Mouse (Mus musculus) MEL (cell line): ENCODE measurements around the gene Vsig8. TPM values are rescaled to one million over a fixed set of nuclear protein-coding genes. Genes with fewer than 3 reads are reported as not detected.

Source experiments
- DNase-seq: peaks from one replicate; pipeline ENCODE4 v3.0.0; 2011; ENCODE audit warnings: low read depth, low spot score
- H3K27ac ChIP-seq: 2 replicates; pipeline ENCODE4 v1.5.1; 2012; ENCODE audit warnings: low read depth, mild to moderate bottlenecking, control low read depth, low read length, moderate library complexity; ENCODE audit not compliant: control insufficient read depth
- H3K27me3 ChIP-seq, 2 experiments: fragments of 150-350 bp in 1 of 2; sonication (generic) in 1 of 2; 2 replicates each; pipeline ENCODE4 v1.6.1; 2012; ENCODE audit warnings: low read length in 2 of 2, mild to moderate bottlenecking in 2 of 2, improper control_type of control experiment in 1 of 2, moderate library complexity in 1 of 2; ENCODE audit not compliant: insufficient read depth in 2 of 2, control insufficient read depth in 1 of 2
- H3K36me3 ChIP-seq, 2 experiments: 2 replicates each; pipeline ENCODE4 v1.6.1; 2012 to 2014; ENCODE audit warnings: low read length in 2 of 2, improper control_type of control experiment in 1 of 2, inconsistent platforms in 1 of 2, mild to moderate bottlenecking in 1 of 2; ENCODE audit not compliant: insufficient read depth in 2 of 2, control insufficient read depth in 1 of 2
- H3K4me1 ChIP-seq, 2 experiments: fragments of 150-350 bp in 1 of 2; sonication (generic) in 1 of 2; 2 replicates each; pipeline ENCODE4 v1.6.1; 2012; ENCODE audit warnings: low read length in 2 of 2, improper control_type of control experiment in 1 of 2, mild to moderate bottlenecking in 1 of 2; ENCODE audit not compliant: insufficient read depth in 2 of 2, control insufficient read depth in 1 of 2
- H3K4me3 ChIP-seq, 2 experiments: fragments of 150-350 bp in 1 of 2; sonication (generic) in 1 of 2; 2 replicates each; pipeline ENCODE4 v1.5.1; 2012; ENCODE audit warnings: low read depth in 2 of 2, low read length in 2 of 2, mild to moderate bottlenecking in 2 of 2, moderate library complexity in 2 of 2, control low read depth in 1 of 2, improper control_type of control experiment in 1 of 2; ENCODE audit not compliant: control insufficient read depth in 1 of 2, insufficient read depth in 1 of 2
- H3K79me2 ChIP-seq: 2 replicates; pipeline ENCODE4 v1.6.1; 2012; ENCODE audit warnings: mild to moderate bottlenecking, low read length, moderate library complexity; ENCODE audit not compliant: control insufficient read depth, poor library complexity, insufficient read depth
- H3K9ac ChIP-seq: 2 replicates; pipeline ENCODE4 v1.6.1; 2012; ENCODE audit warnings: low read depth, mild to moderate bottlenecking, control low read depth, low read length, moderate library complexity; ENCODE audit not compliant: control insufficient read depth, poor library complexity, severe bottlenecking
- H3K9me3 ChIP-seq: fragments of 150-350 bp; sonication (generic); replicated peaks from 2 replicates; pipeline ENCODE4 v1.6.1; 2012; ENCODE audit warnings: mild to moderate bottlenecking, low read length, improper control_type of control experiment, moderate library complexity; ENCODE audit not compliant: insufficient read depth
- CTCF ChIP-seq, 3 experiments: IDR thresholded peaks in 2 of 3; conservative IDR thresholded peaks in 1 of 3; 2 replicates each; pipeline ENCODE4 v1.5.1; 2011 to 2012; ENCODE audit warnings: low read length in 3 of 3, low read depth in 2 of 3, mild to moderate bottlenecking in 2 of 3, improper control_type of control experiment in 1 of 3, inconsistent platforms in 1 of 3, mixed read lengths in 1 of 3, moderate library complexity in 1 of 3; ENCODE audit not compliant: control insufficient read depth in 1 of 3, insufficient read depth in 1 of 3, poor library complexity in 1 of 3, severe bottlenecking in 1 of 3
- E2F4 ChIP-seq: IDR thresholded peaks from 2 replicates; pipeline ENCODE4 v1.6.1; 2011; ENCODE audit warnings: low read depth, low read length, improper control_type of control experiment, borderline replicate concordance
- ELF1 ChIP-seq: IDR thresholded peaks from 2 replicates; pipeline ENCODE4 v1.6.1; 2014; ENCODE audit warnings: low read depth, mild to moderate bottlenecking, inconsistent platforms, low read length, improper control_type of control experiment, moderate library complexity
- EP300 ChIP-seq, 2 experiments: IDR thresholded peaks; 2 replicates each; pipeline ENCODE4 v1.6.1; 2011; ENCODE audit warnings: improper control_type of control experiment in 2 of 2, low read length in 2 of 2, low read depth in 1 of 2, mild to moderate bottlenecking in 1 of 2
- ETS1 ChIP-seq: IDR thresholded peaks from 2 replicates; pipeline ENCODE4 v1.6.1; 2012; ENCODE audit warnings: low read depth, mild to moderate bottlenecking, inconsistent platforms, low read length, improper control_type of control experiment, moderate library complexity
- GABPA ChIP-seq: IDR thresholded peaks from 2 replicates; pipeline ENCODE4 v1.6.1; 2012; ENCODE audit warnings: low read depth, mild to moderate bottlenecking, inconsistent platforms, low read length, improper control_type of control experiment, moderate library complexity
- GATA1 ChIP-seq: IDR thresholded peaks from 2 replicates; pipeline ENCODE4 v1.6.1; 2011; ENCODE audit warnings: low read depth, low read length, improper control_type of control experiment
- HCFC1 ChIP-seq: IDR thresholded peaks from 2 replicates; pipeline ENCODE4 v1.6.1; 2012; ENCODE audit warnings: low read depth, mild to moderate bottlenecking, inconsistent platforms, low read length, improper control_type of control experiment, moderate library complexity
- JUND ChIP-seq: IDR thresholded peaks from 2 replicates; pipeline ENCODE4 v1.6.1; 2011; ENCODE audit warnings: low read depth, mild to moderate bottlenecking, improper control_type of control experiment, low read length
- KAT2A ChIP-seq: conservative IDR thresholded peaks from 2 replicates; pipeline ENCODE4 v1.6.1; 2012; ENCODE audit warnings: low read depth, low read length, improper control_type of control experiment, inconsistent platforms
- MAFK ChIP-seq: IDR thresholded peaks from 2 replicates; pipeline ENCODE4 v1.6.1; 2011; ENCODE audit warnings: low read depth, mild to moderate bottlenecking, low read length, improper control_type of control experiment, borderline replicate concordance
- MAX ChIP-seq: IDR thresholded peaks from 2 replicates; pipeline ENCODE4 v1.6.1; 2011; ENCODE audit warnings: low read length, improper control_type of control experiment
- MAZ ChIP-seq: IDR thresholded peaks from 2 replicates; pipeline ENCODE4 v1.6.1; 2012; ENCODE audit warnings: low read depth, mild to moderate bottlenecking, inconsistent platforms, low read length, improper control_type of control experiment
- MXI1 ChIP-seq: IDR thresholded peaks from 2 replicates; pipeline ENCODE4 v1.6.1; 2011; ENCODE audit warnings: mild to moderate bottlenecking, low read depth, low read length, improper control_type of control experiment
- MYB ChIP-seq: IDR thresholded peaks from 2 replicates; pipeline ENCODE4 v1.6.1; 2011; ENCODE audit warnings: mild to moderate bottlenecking, low read depth, low read length, improper control_type of control experiment
- MYC ChIP-seq: IDR thresholded peaks from 2 replicates; pipeline ENCODE4 v1.6.1; 2011; ENCODE audit warnings: low read depth, mild to moderate bottlenecking, low read length, improper control_type of control experiment, moderate library complexity
- NELFE ChIP-seq: IDR thresholded peaks from 2 replicates; pipeline ENCODE4 v1.6.1; 2011; ENCODE audit warnings: low read depth, low read length, improper control_type of control experiment
- NRF1 ChIP-seq: IDR thresholded peaks from 2 replicates; pipeline ENCODE4 v1.6.1; 2014; ENCODE audit warnings: low read depth, mild to moderate bottlenecking, inconsistent platforms, low read length, improper control_type of control experiment, moderate library complexity; ENCODE audit not compliant: poor library complexity, insufficient read depth, severe bottlenecking
- POLR2AphosphoS2 ChIP-seq: IDR thresholded peaks from 2 replicates; pipeline ENCODE4 v1.6.1; 2011; ENCODE audit warnings: low read length, improper control_type of control experiment
- POLR2AphosphoS5 ChIP-seq: IDR thresholded peaks from 2 replicates; pipeline ENCODE4 v1.6.1; 2012; ENCODE audit warnings: low read depth, borderline replicate concordance, mild to moderate bottlenecking, inconsistent platforms, low read length, moderate library complexity, mixed read lengths
- RAD21 ChIP-seq: IDR thresholded peaks from 2 replicates; pipeline ENCODE4 v1.6.1; 2011; ENCODE audit warnings: mild to moderate bottlenecking, low read depth, low read length, improper control_type of control experiment
- SMC3 ChIP-seq: IDR thresholded peaks from 2 replicates; pipeline ENCODE4 v1.6.1; 2011; ENCODE audit warnings: low read depth, low read length, improper control_type of control experiment
- UBTF ChIP-seq: IDR thresholded peaks from 2 replicates; pipeline ENCODE4 v1.6.1; 2012; ENCODE audit warnings: low read depth, mild to moderate bottlenecking, inconsistent platforms, low read length, improper control_type of control experiment, moderate library complexity, borderline replicate concordance; ENCODE audit not compliant: insufficient read depth
- USF1 ChIP-seq: IDR thresholded peaks from 2 replicates; pipeline ENCODE4 v1.6.1; 2014; ENCODE audit warnings: low read depth, mild to moderate bottlenecking, inconsistent platforms, low read length, improper control_type of control experiment, moderate library complexity
- USF2 ChIP-seq, 2 experiments: IDR thresholded peaks; 2 replicates each; pipeline ENCODE4 v1.6.1; 2011 to 2012; ENCODE audit warnings: improper control_type of control experiment in 2 of 2, low read length in 2 of 2, borderline replicate concordance in 1 of 2, inconsistent platforms in 1 of 2, low read depth in 1 of 2, mild to moderate bottlenecking in 1 of 2; ENCODE audit not compliant: insufficient read depth in 1 of 2
- ZC3H11A ChIP-seq: IDR thresholded peaks from 2 replicates; pipeline ENCODE4 v1.6.1; 2012; ENCODE audit warnings: low read depth, mild to moderate bottlenecking, inconsistent platforms, low read length, improper control_type of control experiment
- polyA plus RNA-seq, 2 experiments: library from polyadenylated mRNA; stranded (reverse) in 1 of 2; unstranded in 1 of 2; fragments of >175 nt in 1 of 2; fragments of >200 nt in 1 of 2; gene quantifications; 2 replicates each; pipeline versions ENCODE4 v1.2.1 to v1.2.4; 2012; ENCODE audit warnings: low replicate concordance in 2 of 2, low read depth in 1 of 2; ENCODE audit not compliant: insufficient read length in 2 of 2, insufficient read depth in 1 of 2, missing spikeins in 1 of 2
- total RNA-seq: library from RNA; depleted of rRNA; stranded (reverse); fragments of 300-350 nt; gene quantifications from 2 replicates; pipeline ENCODE4 v1.2.3, GENCODE M21; 2012

The Vsig8 gene
- total and polyA plus RNA-seq, 3 experiments, result not detected

DNA sequence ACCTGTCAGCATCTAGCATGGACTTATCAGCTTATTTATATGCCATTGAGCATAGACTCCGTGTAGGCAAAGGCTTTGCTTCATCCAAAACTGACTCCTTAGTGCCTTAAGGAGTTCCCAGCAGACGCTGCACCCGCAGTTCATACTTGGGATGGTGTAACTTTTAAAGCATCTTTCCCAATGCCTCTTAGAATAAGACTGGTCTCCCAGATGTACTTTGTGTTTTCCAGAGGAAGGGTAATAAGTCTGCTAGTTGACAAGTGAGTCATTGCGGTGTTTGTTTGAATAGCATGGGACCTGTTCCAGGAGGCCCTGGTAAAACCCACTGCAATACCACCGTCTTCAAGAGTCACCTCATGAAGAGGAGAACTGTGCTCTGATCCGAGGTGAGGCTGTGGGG is 24.4 kb downstream of the Vsig8 start:
- Histone ChIP-seq H3K27ac (no peak overlapping the region), H3K9me3 (no peaks in the 10 kb centered on the region), H3K36me3 (no peaks in the 10 kb centered on the region), H3K79me2 (no peaks in the 10 kb centered on the region), H3K4me3 (no peak overlapping the region)
- DNase-seq, result no peak
- TF ChIP-seq SMC3, result no peak
- no peak for TF ChIP-seq E2F4
- TF ChIP-seq ZC3H11A, result no peak
- no peak for TF ChIP-seq JUND
- TF ChIP-seq EP300 (IDR thresholded peaks at IDR 0.05; ENCODE audit: low read depth in 1 of 2, low read length in 2 of 2), result no peak
- TF ChIP-seq USF1, result no peak
- TF ChIP-seq HCFC1, result no peak
- TF ChIP-seq ELF1, result no peak
- TF ChIP-seq UBTF, result no peak
- TF ChIP-seq USF2 (IDR thresholded peaks at IDR 0.05; ENCODE audit: borderline replicate concordance in 1 of 2, insufficient read depth in 1 of 2, low read depth in 1 of 2, low read length in 2 of 2), result no peak
- TF ChIP-seq MAZ, result no peak
- no peak for TF ChIP-seq MXI1
- no peak for TF ChIP-seq GABPA
- TF ChIP-seq POLR2AphosphoS5, result no peak
- TF ChIP-seq CTCF (IDR thresholded peaks at IDR 0.05 in 2 of 3, conservative IDR thresholded peaks at IDR 0.05 in 1 of 3; ENCODE audit: control insufficient read depth in 1 of 3, insufficient read depth in 1 of 3, low read depth in 2 of 3, low read length in 3 of 3, poor library complexity in 1 of 3, severe bottlenecking in 1 of 3), result no peak
- no peak for TF ChIP-seq GATA1
- no peak for TF ChIP-seq KAT2A
- no peak for TF ChIP-seq MAX
- no peak for TF ChIP-seq POLR2AphosphoS2
- no peak for TF ChIP-seq MYB
- TF ChIP-seq, all 39 proteins: peak for 0
- H3K27me3 ChIP-seq, result peaks cover 0 to 6% of the 10 kb centered on the region in 2 experiments; a peak in 2 of 4 replicates
- no peak overlapping the region for H3K9ac ChIP-seq
- no peaks in the 10 kb centered on the region for H3K4me1 ChIP-seq

DNA sequence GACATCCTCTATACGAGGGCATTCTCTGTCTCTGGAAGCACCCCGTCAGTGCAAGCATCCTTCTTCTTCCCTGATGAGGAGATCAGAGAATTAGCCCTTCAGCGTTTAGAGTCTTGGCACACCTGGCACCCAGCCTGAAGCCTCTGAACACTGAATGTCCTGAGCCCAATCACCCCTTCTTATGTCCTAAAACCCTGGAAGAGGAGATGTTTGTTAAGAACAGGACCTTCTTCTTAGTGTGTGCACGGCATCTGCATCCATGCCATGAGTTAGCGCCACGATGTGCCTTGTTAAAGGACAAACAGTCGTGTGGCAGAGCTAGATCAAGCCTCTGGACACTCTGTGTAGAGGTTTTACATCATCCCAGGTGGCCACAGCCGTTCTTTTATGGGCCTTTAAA is 26.7 kb downstream of the Vsig8 start:
- H3K36me3 ChIP-seq, result no peaks in the 10 kb centered on the region
- no peaks in the 10 kb centered on the region for H3K79me2 ChIP-seq
- H3K4me1 ChIP-seq, result no peaks in the 10 kb centered on the region
- peaks cover 0 to 9% of the 10 kb centered on the region in 2 experiments; a peak in 2 of 4 replicates for H3K27me3 ChIP-seq
- no peak overlapping the region for H3K27ac ChIP-seq
- no peaks in the 10 kb centered on the region for H3K9me3 ChIP-seq
- no peak overlapping the region for H3K4me3 ChIP-seq
- H3K9ac ChIP-seq, result no peak overlapping the region
- TF ChIP-seq JUND (no peak), EP300 (IDR thresholded peaks at IDR 0.05; ENCODE audit: low read depth in 1 of 2, low read length in 2 of 2) (no peak), ETS1 (no peak), SMC3 (no peak), MAFK (no peak), MYC (no peak), GABPA (no peak), NELFE (no peak), RAD21 (no peak), NRF1 (no peak)
- TF ChIP-seq, all 39 proteins: peak for 0
- no peak for DNase-seq
